22 mouse cellular contexts compared by ENCODE assay signal in the genomic region with DNA sequence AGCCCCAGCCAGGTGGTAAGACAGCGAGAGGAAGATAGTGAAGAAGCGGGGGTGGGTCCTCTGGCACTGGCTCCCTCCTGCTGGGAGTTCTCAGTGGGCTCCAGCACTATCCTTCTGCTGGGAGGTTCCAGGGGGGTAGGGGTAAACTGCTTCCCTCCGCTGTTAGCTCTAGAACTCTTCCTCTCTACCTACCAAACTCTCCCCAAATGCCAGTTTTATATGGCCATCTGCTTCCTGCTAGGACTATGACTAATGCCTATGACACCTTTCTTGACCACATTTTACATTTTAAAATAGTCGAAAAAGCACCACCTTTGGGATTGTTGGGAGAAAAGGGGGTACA. TPM values are rescaled to one million over a fixed set of nuclear protein-coding genes. Genes with fewer than 3 reads are reported as not detected.
A peak's percentile ranks its signal among the peaks of the same experiment; 100 is the strongest.
DNase-seq lines count a peak whose midpoint lies in the region; ATAC-seq and TF ChIP-seq lines count a peak whose summit lies in the region.
"Had no signal": no experiment of that assay in that cellular context is flagged by ENCODE, and none has a peak within 500 bp of the region (broad histone marks: within the 10 kb centered on the region; RNA-seq: fewer than 3 reads in every experiment).

No protein-coding gene starts in this region.

- no peak overlapping the region for H3K4me3 ChIP-seq in layer of hippocampus, adult 2 months
- H3K4me3 ChIP-seq in thymus, adult 2 months (ENCODE audit: control insufficient read depth, insufficient read depth, low read length) = no peak overlapping the region
- no peak overlapping the region for H3K4me3 ChIP-seq in forebrain, embryonic 11.5 days (ENCODE audit: low read depth, low read length)
- no peak overlapping the region for H3K4me3 ChIP-seq in hindbrain, embryonic 13.5 days
- H3K4me3 ChIP-seq: embryonic facial prominence, embryonic 12.5 days; forebrain, embryonic 15.5 days; heart, embryonic 12.5 days; limb, embryonic 10.5 days; neural tube, embryonic 13.5 days; stomach, embryonic 15.5 days had no signal

- no peak overlapping the region for H3K9ac ChIP-seq in forebrain, embryonic 11.5 days (ENCODE audit: low read length)
- no peak overlapping the region for H3K9ac ChIP-seq in hindbrain, embryonic 13.5 days
- H3K9ac ChIP-seq: embryonic facial prominence, embryonic 12.5 days; forebrain, embryonic 15.5 days; heart, embryonic 12.5 days; liver, embryonic 14.5 days; neural tube, embryonic 13.5 days; stomach, embryonic 15.5 days had no signal

- H3K4me2 ChIP-seq in forebrain, embryonic 11.5 days (ENCODE audit: low read depth, low read length, severe bottlenecking) = no peak overlapping the region
- no peak overlapping the region for H3K4me2 ChIP-seq in hindbrain, embryonic 13.5 days
- H3K4me2 ChIP-seq: embryonic facial prominence, embryonic 12.5 days; forebrain, embryonic 15.5 days; heart, embryonic 12.5 days; neural tube, embryonic 13.5 days; stomach, embryonic 15.5 days had no signal

- no peak for TF ChIP-seq POLR2A in thymus, adult 2 months (IDR thresholded peaks at IDR 0.05; ENCODE audit: control insufficient read depth, extremely low read depth, insufficient read depth, low read length, poor library complexity)

- WGBS in thymus, adult 2 months = 54% methylated on average over 4 of the region's 4 CpGs
- 72% methylated on average over 4 of the region's 4 CpGs for WGBS in forebrain, embryonic 11.5 days
- WGBS in hindbrain, embryonic 13.5 days = 84% methylated on average over 4 of the region's 4 CpGs

- no peak for ATAC-seq in forebrain, embryonic 11.5 days (replicated peaks; ENCODE audit: low FRiP score)
- ATAC-seq in hindbrain, embryonic 13.5 days (ENCODE audit: low FRiP score) = no peak
- ATAC-seq: forebrain, embryonic 15.5 days; hindbrain, embryonic 16.5 days; lung, postnatal 0 days had no signal

- no peaks in the 10 kb centered on the region; the same call in 1 of the 2 replicates for H3K9me3 ChIP-seq in forebrain, embryonic 11.5 days (ENCODE audit: control insufficient read depth, low read length)
- H3K9me3 ChIP-seq in hindbrain, embryonic 13.5 days = no peaks in the 10 kb centered on the region
- H3K9me3 ChIP-seq: embryonic facial prominence, embryonic 12.5 days; forebrain, embryonic 15.5 days; limb, embryonic 10.5 days; neural tube, embryonic 13.5 days; stomach, embryonic 15.5 days had no signal

- H3K36me3 ChIP-seq in thymus, adult 2 months (ENCODE audit: control insufficient read depth, insufficient read depth, low read length) = no peaks in the 10 kb centered on the region
- H3K36me3 ChIP-seq in forebrain, embryonic 11.5 days (ENCODE audit: control insufficient read depth, insufficient read depth, low read length) = no peaks in the 10 kb centered on the region
- H3K36me3 ChIP-seq in hindbrain, embryonic 13.5 days = no peaks in the 10 kb centered on the region
- H3K36me3 ChIP-seq: embryonic facial prominence, embryonic 12.5 days; forebrain, embryonic 15.5 days; heart, embryonic 12.5 days; limb, embryonic 10.5 days; neural tube, embryonic 13.5 days; stomach, embryonic 15.5 days had no signal

- TF ChIP-seq CTCF in layer of hippocampus, adult 2 months (conservative IDR thresholded peaks at IDR 0.05) = no peak
- no peak for TF ChIP-seq CTCF in thymus, adult 2 months (IDR thresholded peaks at IDR 0.05; ENCODE audit: borderline replicate concordance, control insufficient read depth, extremely low read depth, insufficient read depth, low read length, poor library complexity)

- H3K27me3 ChIP-seq in thymus, adult 2 months (ENCODE audit: control insufficient read depth, insufficient read depth, low read length) = no peaks in the 10 kb centered on the region
- H3K27me3 ChIP-seq in forebrain, embryonic 11.5 days (ENCODE audit: control insufficient read depth, insufficient read depth, low read length) = no peaks in the 10 kb centered on the region
- no peaks in the 10 kb centered on the region for H3K27me3 ChIP-seq in hindbrain, embryonic 13.5 days
- H3K27me3 ChIP-seq: embryonic facial prominence, embryonic 12.5 days; forebrain, embryonic 15.5 days; heart, embryonic 12.5 days; megakaryocyte, embryonic 14.5 days; neural tube, embryonic 13.5 days; stomach, embryonic 15.5 days had no signal

- DNase-seq in layer of hippocampus, adult 2 months (ENCODE audit: low spot score in 2 of 2) = no peak
- no peak for DNase-seq in layer of hippocampus, adult 9-11 months
- DNase-seq in thymus, adult 2 months = no peak
- DNase-seq in thymus, postnatal 25 days = no peak
- peak; percentile 69 for DNase-seq in brain, adult 2 months (ENCODE audit: low read depth, low spot score)
- no peak for DNase-seq in forebrain, embryonic 11.5 days (ENCODE audit: low spot score)
- DNase-seq in adrenal gland, postnatal 10 days = no peak
- DNase-seq: adrenal gland, postnatal 25 days; cerebellum, adult 8-10 months; kidney, adult 18-20 months; midbrain, embryonic 14.5 days had no signal

- H3K27ac ChIP-seq in layer of hippocampus, adult 2 months = peak overlapping the region; percentile 33; the same call in 1 of the 2 replicates
- peak overlapping the region; percentile 50 for H3K27ac ChIP-seq in thymus, adult 2 months (ENCODE audit: control insufficient read depth, insufficient read depth, low read length)
- H3K27ac ChIP-seq in forebrain, embryonic 11.5 days (ENCODE audit: low read depth, low read length) = no peak overlapping the region
- H3K27ac ChIP-seq in hindbrain, embryonic 13.5 days = no peak overlapping the region
- H3K27ac ChIP-seq: embryonic facial prominence, embryonic 12.5 days; forebrain, embryonic 15.5 days; limb, embryonic 10.5 days; liver, embryonic 14.5 days; neural tube, embryonic 13.5 days; stomach, embryonic 15.5 days had no signal

- peaks cover 41% of the 10 kb centered on the region for H3K4me1 ChIP-seq in thymus, adult 2 months (replicated peaks; ENCODE audit: control insufficient read depth, insufficient read depth, low read length)
- H3K4me1 ChIP-seq in forebrain, embryonic 11.5 days (replicated peaks; ENCODE audit: control insufficient read depth, insufficient read depth, low read length) = no peaks in the 10 kb centered on the region
- peaks cover 19% of the 10 kb centered on the region for H3K4me1 ChIP-seq in hindbrain, embryonic 13.5 days (replicated peaks)
- H3K4me1 ChIP-seq: embryonic facial prominence, embryonic 12.5 days; forebrain, embryonic 15.5 days; stomach, embryonic 15.5 days had no signal

RNA-seq across cellular contexts. Expression of a gene that starts 39.5 kb away (rescaled TPM):
- total RNA-seq in layer of hippocampus, adult 2 months (2021) = 10 to 100 TPM; 14.1 to 21.0 TPM
- 278 and 301 TPM in 2 replicates for polyA plus RNA-seq in thymus, adult 2 months (2012; rRNA removed)
- polyA plus RNA-seq in forebrain, embryonic 11.5 days (2014; fragmentation: Nextera tagmentation; extraction: Ambion mirVana) = 3.6 and 5.0 TPM in 2 replicates
- total RNA-seq in adrenal gland, postnatal 10 days (2021) = 10 to 100 TPM; 15.8 to 18.8 TPM
- 4.0 and 4.1 TPM in 2 replicates for polyA plus RNA-seq in hindbrain, embryonic 13.5 days (2015; fragmentation: Nextera tagmentation; extraction: Ambion mirVana)

Comparison
In these comparisons a context has a peak if more than half of its experiments do, and no peak if none do; other contexts are left out.
1. H3K27ac ChIP-seq: peak in layer of hippocampus, adult 2 months (single experiment) and thymus, adult 2 months (single experiment); none in forebrain, embryonic 11.5 days (single experiment) and hindbrain, embryonic 13.5 days (single experiment).
2. RNA of a gene that starts 39.5 kb away (polyA plus RNA-seq): 278 to 301 TPM in thymus, adult 2 months; 4.0 to 4.1 TPM in hindbrain, embryonic 13.5 days and 3.6 to 5.0 TPM in forebrain, embryonic 11.5 days; every median in the first group is over 10 times any median in the second.